8 mouse cellular contexts compared by ENCODE assay signal in genomic region chr2:90917233-90917998, GRCm38 (mm10). TPM values are rescaled to one million over a fixed set of nuclear protein-coding genes. Genes with fewer than 3 reads are reported as not detected.
DNase-seq lines count a peak whose midpoint lies in the region; ATAC-seq and TF ChIP-seq lines count a peak whose summit lies in the region.

No protein-coding gene starts in this region.

- peaks cover 3% of the 10 kb centered on the region; the same call in 1 of the 2 replicates for H3K36me3 ChIP-seq in ES-E14 (ENCODE audit: control insufficient read depth, insufficient read depth, low read length, poor library complexity, severe bottlenecking)
- peaks cover 14% of the 10 kb centered on the region; the same call in 1 of the 2 replicates for H3K36me3 ChIP-seq in forebrain, embryonic 14.5 days (ENCODE audit: control insufficient read depth, insufficient read depth, low read length)

- intact Hi-C loops in heart, postnatal 14 days (cut with DNase I), result no loop called here

- no peak overlapping the region for H3K27ac ChIP-seq in ES-E14 (ENCODE audit: insufficient read depth, low read depth, low read length, poor library complexity, severe bottlenecking)
- H3K27ac ChIP-seq in forebrain, embryonic 14.5 days (ENCODE audit: low read depth, low read length), result peak overlapping the region; percentile 86
- peak overlapping the region; percentile 99 for H3K27ac ChIP-seq in layer of hippocampus, adult 2 months

- peak overlapping the region; percentile 71 to 81 for H3K4me3 ChIP-seq in ES-E14 (ENCODE audit: insufficient read depth in 1 of 2, low read depth in 1 of 2, low read length in 2 of 2, poor library complexity in 1 of 2, severe bottlenecking in 1 of 2)
- H3K4me3 ChIP-seq in forebrain, embryonic 14.5 days (ENCODE audit: low read depth, low read length), result peak overlapping the region; percentile 62
- H3K4me3 ChIP-seq in layer of hippocampus, adult 2 months, result peak overlapping the region; percentile 82

- H3K9me3 ChIP-seq in ES-E14 (ENCODE audit: control insufficient read depth, insufficient read depth, low read depth, low read length), result no peaks in the 10 kb centered on the region
- no peaks in the 10 kb centered on the region for H3K9me3 ChIP-seq in forebrain, embryonic 14.5 days (replicated peaks; ENCODE audit: control insufficient read depth, low read length)

- in situ Hi-C loops in ES-E14 (cut with MboI; ENCODE audit: low sequenced_read_pairs in 2 of 2, unreplicated experiment in 2 of 2), result no loop called here

- ATAC-seq in forebrain, embryonic 14.5 days, result peak; percentile 87

- no peaks in the 10 kb centered on the region for H3K27me3 ChIP-seq in forebrain, embryonic 14.5 days (replicated peaks; ENCODE audit: control insufficient read depth, insufficient read depth, low read length)

- no peaks in the 10 kb centered on the region for H3K4me1 ChIP-seq in ES-E14 (ENCODE audit: control insufficient read depth in 2 of 2, insufficient read depth in 2 of 2, low read length in 2 of 2, poor library complexity in 1 of 2)
- peaks cover 10% of the 10 kb centered on the region; the same call in 1 of the 2 replicates for H3K4me1 ChIP-seq in forebrain, embryonic 14.5 days (ENCODE audit: control insufficient read depth, insufficient read depth, low read length)

- peak; percentile 31 for DNase-seq in ES-E14 (ENCODE audit: low read depth, low spot score)
- DNase-seq in cerebellum, adult 11 months, result peak; percentile 66
- peak; percentile 60 for DNase-seq in forebrain, embryonic 14.5 days (ENCODE audit: low spot score)
- peak; percentile 85 to 86 for DNase-seq in heart, postnatal 14 days
- DNase-seq in layer of hippocampus, adult 2 months (ENCODE audit: low spot score in 2 of 2), result peak in 1 of 2 experiments; percentile 59
- peak; percentile 84 for DNase-seq in lung, postnatal 10 days
- DNase-seq in ovary, postnatal 10 days (ENCODE audit: low spot score), result peak; percentile 77
- DNase-seq in thymus, postnatal 14 days, result peak; percentile 54

- WGBS in forebrain, embryonic 14.5 days, result under 1% methylated on average over 73 of the region's 73 CpGs

- peak overlapping the region; percentile 84 for H3K9ac ChIP-seq in ES-E14 (ENCODE audit: insufficient read depth, low read depth, low read length, poor library complexity, severe bottlenecking)
- peak overlapping the region; percentile 99 for H3K9ac ChIP-seq in forebrain, embryonic 14.5 days (ENCODE audit: low read length)

- TF ChIP-seq CTCF in layer of hippocampus, adult 2 months (conservative IDR thresholded peaks at IDR 0.05), result peak; percentile 36; the same call in 1 of the 2 replicates

- H3K4me2 ChIP-seq in forebrain, embryonic 14.5 days (ENCODE audit: low read length), result peak overlapping the region; percentile 81

TF ChIP-seq in ES-E14, 5 proteins besides CTCF, POLR2A, EP300 and RAD21:
- TF ChIP-seq CHD2 (IDR thresholded peaks at IDR 0.05; ENCODE audit: low read depth, low read length) (peak; percentile 68), MAFK (IDR thresholded peaks at IDR 0.05; ENCODE audit: insufficient read depth, low read depth, low read length) (no peak), HCFC1 (IDR thresholded peaks at IDR 0.05; ENCODE audit: borderline replicate concordance, insufficient read depth, low read length) (no peak), ZNF384 (IDR thresholded peaks at IDR 0.05; ENCODE audit: low read depth, low read length) (no peak)

RNA-seq across cellular contexts. Expression of gene Ndufs3, which starts 12.8 kb away (rescaled TPM):
- total RNA-seq in ES-E14 (2012; rRNA removed), result 106 and 109 TPM in 2 replicates
- polyA plus RNA-seq in forebrain, embryonic 14.5 days (2014; fragmentation: Nextera tagmentation; extraction: Ambion mirVana), result 230 and 240 TPM in 2 replicates
- 100 to 1,000 TPM; 752 to 790 TPM for total RNA-seq in heart, postnatal 14 days (2021)
- 100 to 1,000 TPM; 224 to 255 TPM for total RNA-seq in layer of hippocampus, adult 2 months (2021)

RNA-seq across cellular contexts. Expression of gene Kbtbd4, which starts 12.9 kb away (rescaled TPM):
- total RNA-seq in ES-E14 (2012; rRNA removed), result 12.5 and 19.0 TPM in 2 replicates
- 51.1 and 55.9 TPM in 2 replicates for polyA plus RNA-seq in forebrain, embryonic 14.5 days (2014; fragmentation: Nextera tagmentation; extraction: Ambion mirVana)
- 10 to 100 TPM; 19.3 to 22.6 TPM for total RNA-seq in heart, postnatal 14 days (2021)
- 10 to 100 TPM; 38.1 to 39.5 TPM for total RNA-seq in layer of hippocampus, adult 2 months (2021)

RNA-seq across cellular contexts. Expression of gene Celf1, which starts 22.8 kb away (rescaled TPM):
- 61.7 and 73.0 TPM in 2 replicates for total RNA-seq in ES-E14 (2012; rRNA removed)
- 76.4 and 91.0 TPM in 2 replicates for polyA plus RNA-seq in forebrain, embryonic 14.5 days (2014; fragmentation: Nextera tagmentation; extraction: Ambion mirVana)
- total RNA-seq in heart, postnatal 14 days (2021), result 10 to 100 TPM; 87.1 to 89.0 TPM
- total RNA-seq in layer of hippocampus, adult 2 months (2021), result 100 to 1,000 TPM; 145 to 147 TPM

RNA-seq across cellular contexts. Expression of gene C1qtnf4, which starts 31.8 kb away (rescaled TPM):
- total RNA-seq in ES-E14 (2012; rRNA removed), result 2.8 and 3.2 TPM in 2 replicates
- polyA plus RNA-seq in forebrain, embryonic 14.5 days (2014; fragmentation: Nextera tagmentation; extraction: Ambion mirVana), result 18.4 and 18.8 TPM in 2 replicates
- total RNA-seq in heart, postnatal 14 days (2021), result 1 to 10 TPM; 4.3 to 6.3 TPM
- 100 to 1,000 TPM; 184 to 200 TPM for total RNA-seq in layer of hippocampus, adult 2 months (2021)
